Mouse (Mus musculus): ENCODE data around the gene Ccnjl. TPM values are rescaled to one million over a fixed set of nuclear protein-coding genes. Genes with fewer than 3 reads are reported as not detected.

Gene Ccnjl
- polyA plus RNA-seq (2015; fragmentation: Nextera tagmentation; extraction: Ambion mirVana), result 14.6 and 15.0 TPM in 2 replicates

- peaks cover 13% of the 10 kb centered on the region for H3K4me1 ChIP-seq (ENCODE audit: control insufficient read depth, insufficient read depth, low read length)
- H3K9me3 ChIP-seq (ENCODE audit: control insufficient read depth, low read length), result no peaks in the 10 kb centered on the region
- 0 out of 2 replicates have a peak, but pooled peaks cover 2% of the 10 kb centered on the region for H3K36me3 ChIP-seq (ENCODE audit: control insufficient read depth, insufficient read depth, low read length)
- peak; percentile 92 for ATAC-seq
- peak within 1 kb of the TSS; percentile 79 for H3K4me2 ChIP-seq (ENCODE audit: low read depth, low read length)
- peak within 1 kb of the TSS; percentile 86 for H3K4me3 ChIP-seq (ENCODE audit: low read length)
- no peaks in the 10 kb centered on the region for H3K27me3 ChIP-seq (replicated peaks; ENCODE audit: control insufficient read depth, insufficient read depth, low read length)
- H3K27ac ChIP-seq (ENCODE audit: low read length), result peak within 1 kb of the TSS; percentile 84
- WGBS, result under 1% methylated on average over 71 of the region's 79 CpGs
- H3K9ac ChIP-seq (ENCODE audit: low read depth, low read length), result peak within 1 kb of the TSS; percentile 87
Measured at GRCm38 (mm10) chr11:43528683-43529499, at the start of gene Ccnjl. TSS of gene Ccnjl (plus strand) at chr11:43528784.

GRCm38 (mm10) chr11:43479376-43479775, 49.2 kb upstream of the Ccnjl start:
- H3K27me3 ChIP-seq (replicated peaks; ENCODE audit: control insufficient read depth, insufficient read depth, low read length), result no peaks in the 10 kb centered on the region
- no peaks in the 10 kb centered on the region for H3K36me3 ChIP-seq (ENCODE audit: control insufficient read depth, insufficient read depth, low read length)
- 91% methylated on average over 3 of the region's 3 CpGs for WGBS
- H3K4me2 ChIP-seq (ENCODE audit: low read depth, low read length), result no peak overlapping the region
- H3K9ac ChIP-seq (ENCODE audit: low read depth, low read length), result no peak overlapping the region
- H3K4me1 ChIP-seq (ENCODE audit: control insufficient read depth, insufficient read depth, low read length), result peaks cover 16% of the 10 kb centered on the region
- no peak overlapping the region for H3K4me3 ChIP-seq (ENCODE audit: low read length)
- no peak for ATAC-seq
- no peaks in the 10 kb centered on the region for H3K9me3 ChIP-seq (ENCODE audit: control insufficient read depth, low read length)
- no peak overlapping the region for H3K27ac ChIP-seq (ENCODE audit: low read length)

- WGBS, result 46% methylated on average over 5 of the region's 5 CpGs
- no peak overlapping the region for H3K4me3 ChIP-seq (ENCODE audit: low read length)
- no peaks in the 10 kb centered on the region for H3K36me3 ChIP-seq (ENCODE audit: control insufficient read depth, insufficient read depth, low read length)
- H3K27ac ChIP-seq (ENCODE audit: low read length), result no peak overlapping the region
- no peak overlapping the region for H3K4me2 ChIP-seq (ENCODE audit: low read depth, low read length)
- no peak overlapping the region for H3K9ac ChIP-seq (ENCODE audit: low read depth, low read length)
- H3K4me1 ChIP-seq (ENCODE audit: control insufficient read depth, insufficient read depth, low read length), result peaks cover 11% of the 10 kb centered on the region
- ATAC-seq, result no peak
- H3K9me3 ChIP-seq (ENCODE audit: control insufficient read depth, low read length), result no peaks in the 10 kb centered on the region
- no peaks in the 10 kb centered on the region for H3K27me3 ChIP-seq (replicated peaks; ENCODE audit: control insufficient read depth, insufficient read depth, low read length)
Measured at GRCm38 (mm10) chr11:43480561-43480960, 48.0 kb upstream of the Ccnjl start.

GRCm38 (mm10) chr11:43481672-43482522, 46.7 kb upstream of the Ccnjl start:
- Histone ChIP-seq H3K27me3 (replicated peaks; ENCODE audit: control insufficient read depth, insufficient read depth, low read length) (no peaks in the 10 kb centered on the region), H3K9ac (ENCODE audit: low read depth, low read length) (no peak overlapping the region), H3K4me1 (ENCODE audit: control insufficient read depth, insufficient read depth, low read length) (peaks cover 11% of the 10 kb centered on the region), H3K27ac (ENCODE audit: low read length) (no peak overlapping the region; the same call in 1 of the 2 replicates), H3K9me3 (ENCODE audit: control insufficient read depth, low read length) (no peaks in the 10 kb centered on the region), H3K36me3 (ENCODE audit: control insufficient read depth, insufficient read depth, low read length) (no peaks in the 10 kb centered on the region), H3K4me2 (ENCODE audit: low read depth, low read length) (no peak overlapping the region), H3K4me3 (ENCODE audit: low read length) (no peak overlapping the region)
- ATAC-seq, result peak; percentile 36; the same call in 1 of the 2 replicates
- 34% methylated on average over 3 of the region's 3 CpGs for WGBS

- peak; percentile 65 for ATAC-seq
Measured at GRCm38 (mm10) chr11:43483122-43483792, 45.3 kb upstream of the Ccnjl start.

GRCm38 (mm10) chr11:43484057-43484456, 44.5 kb upstream of the Ccnjl start:
- ATAC-seq, result no peak
- no peak overlapping the region for H3K4me3 ChIP-seq (ENCODE audit: low read length)
- H3K9me3 ChIP-seq (ENCODE audit: control insufficient read depth, low read length), result no peaks in the 10 kb centered on the region
- no peaks in the 10 kb centered on the region for H3K36me3 ChIP-seq (ENCODE audit: control insufficient read depth, insufficient read depth, low read length)
- no peak overlapping the region for H3K4me2 ChIP-seq (ENCODE audit: low read depth, low read length)
- WGBS, result 61% methylated on average over 4 of the region's 4 CpGs
- no peaks in the 10 kb centered on the region for H3K27me3 ChIP-seq (replicated peaks; ENCODE audit: control insufficient read depth, insufficient read depth, low read length)
- H3K27ac ChIP-seq (ENCODE audit: low read length), result peak overlapping the region; percentile 14; the same call in 1 of the 2 replicates
- peaks cover 11% of the 10 kb centered on the region for H3K4me1 ChIP-seq (ENCODE audit: control insufficient read depth, insufficient read depth, low read length)
- H3K9ac ChIP-seq (ENCODE audit: low read depth, low read length), result no peak overlapping the region

More at GRCm38 (mm10) chr11:43483122-43483792, 45.3 kb upstream of the Ccnjl start:
- H3K4me2 ChIP-seq (ENCODE audit: low read depth, low read length), result peak overlapping the region; percentile 2; the same call in 1 of the 2 replicates
- H3K9me3 ChIP-seq (ENCODE audit: control insufficient read depth, low read length), result no peaks in the 10 kb centered on the region
- H3K9ac ChIP-seq (ENCODE audit: low read depth, low read length), result no peak overlapping the region
- H3K4me1 ChIP-seq (ENCODE audit: control insufficient read depth, insufficient read depth, low read length), result peaks cover 11% of the 10 kb centered on the region
- no peaks in the 10 kb centered on the region for H3K27me3 ChIP-seq (replicated peaks; ENCODE audit: control insufficient read depth, insufficient read depth, low read length)
- no peak overlapping the region for H3K4me3 ChIP-seq (ENCODE audit: low read length)
- 46% methylated on average over 6 of the region's 6 CpGs for WGBS
- no peaks in the 10 kb centered on the region for H3K36me3 ChIP-seq (ENCODE audit: control insufficient read depth, insufficient read depth, low read length)
- peak overlapping the region; percentile 79 for H3K27ac ChIP-seq (ENCODE audit: low read length)

- Histone ChIP-seq H3K27me3 (replicated peaks; ENCODE audit: control insufficient read depth, insufficient read depth, low read length) (no peaks in the 10 kb centered on the region), H3K9ac (ENCODE audit: low read depth, low read length) (no peak overlapping the region), H3K9me3 (ENCODE audit: control insufficient read depth, low read length) (no peaks in the 10 kb centered on the region), H3K4me2 (ENCODE audit: low read depth, low read length) (no peak overlapping the region), H3K4me3 (ENCODE audit: low read length) (no peak overlapping the region), H3K36me3 (ENCODE audit: control insufficient read depth, insufficient read depth, low read length) (no peaks in the 10 kb centered on the region), H3K27ac (ENCODE audit: low read length) (no peak overlapping the region), H3K4me1 (ENCODE audit: control insufficient read depth, insufficient read depth, low read length) (peaks cover 11% of the 10 kb centered on the region)
- 46% methylated on average over 11 of the region's 11 CpGs for WGBS
- ATAC-seq, result no peak; the same call in 1 of the 2 replicates
Measured at GRCm38 (mm10) chr11:43484652-43485051, 43.9 kb upstream of the Ccnjl start.

- Histone ChIP-seq H3K27me3 (replicated peaks; ENCODE audit: control insufficient read depth, insufficient read depth, low read length) (no peaks in the 10 kb centered on the region), H3K9ac (ENCODE audit: low read depth, low read length) (no peak overlapping the region), H3K36me3 (ENCODE audit: control insufficient read depth, insufficient read depth, low read length) (no peaks in the 10 kb centered on the region), H3K27ac (ENCODE audit: low read length) (no peak overlapping the region), H3K4me1 (ENCODE audit: control insufficient read depth, insufficient read depth, low read length) (peaks cover 11% of the 10 kb centered on the region), H3K4me3 (ENCODE audit: low read length) (no peak overlapping the region), H3K4me2 (ENCODE audit: low read depth, low read length) (no peak overlapping the region), H3K9me3 (ENCODE audit: control insufficient read depth, low read length) (no peaks in the 10 kb centered on the region)
- 89% methylated on average over 9 of the region's 9 CpGs for WGBS
- no peak for ATAC-seq
Measured at GRCm38 (mm10) chr11:43485855-43486254, 42.7 kb upstream of the Ccnjl start.

- Histone ChIP-seq H3K9me3 (ENCODE audit: control insufficient read depth, low read length) (no peaks in the 10 kb centered on the region), H3K4me3 (ENCODE audit: low read length) (no peak overlapping the region), H3K36me3 (ENCODE audit: control insufficient read depth, insufficient read depth, low read length) (no peaks in the 10 kb centered on the region), H3K27me3 (replicated peaks; ENCODE audit: control insufficient read depth, insufficient read depth, low read length) (no peaks in the 10 kb centered on the region), H3K27ac (ENCODE audit: low read length) (no peak overlapping the region), H3K4me1 (ENCODE audit: control insufficient read depth, insufficient read depth, low read length) (no peaks in the 10 kb centered on the region), H3K9ac (ENCODE audit: low read depth, low read length) (no peak overlapping the region), H3K4me2 (ENCODE audit: low read depth, low read length) (no peak overlapping the region)
- 31% methylated on average over 7 of the region's 7 CpGs for WGBS
- peak; percentile 24; the same call in 1 of the 2 replicates for ATAC-seq
Measured at GRCm38 (mm10) chr11:43492663-43493062, 35.9 kb upstream of the Ccnjl start.
